Mouse (Mus musculus) midbrain, embryonic 11.5 days (tissue): ENCODE data around the gene Smim15. TPM values are rescaled to one million over a fixed set of nuclear protein-coding genes. Genes with fewer than 3 reads are reported as not detected.

Experiments used
- ATAC-seq: fragments of 200-750 bp; cut with Nextera tagmentation; 2 replicates; pipeline ENCODE4 v1.8.0; 2017; ENCODE audit warnings: moderate TSS enrichment, moderate library complexity; ENCODE audit not compliant: low FRiP score
- DNase-seq: peaks from one replicate; pipeline ENCODE4 v3.0.0; 2015; ENCODE audit warnings: low spot score; ENCODE audit errors: missing footprints
- H3K27ac ChIP-seq: fragments of 300-500 bp; sonication (generic); 2 replicates; pipeline ENCODE4 v1.5.1; 2014; ENCODE audit warnings: low read depth, low read length
- H3K27me3 ChIP-seq: fragments of 300-500 bp; sonication (generic); 2 replicates; pipeline ENCODE4 v1.6.1; 2014; ENCODE audit warnings: mild to moderate bottlenecking, low read length, moderate library complexity, mixed read lengths; ENCODE audit not compliant: control insufficient read depth, insufficient read depth
- H3K36me3 ChIP-seq: fragments of 300-500 bp; sonication (generic); 2 replicates; pipeline ENCODE4 v1.6.1; 2014; ENCODE audit warnings: mild to moderate bottlenecking, low read length, moderate library complexity, mixed read lengths; ENCODE audit not compliant: control insufficient read depth, insufficient read depth
- H3K4me1 ChIP-seq: fragments of 300-500 bp; sonication (generic); 2 replicates; pipeline ENCODE4 v1.6.1; 2014; ENCODE audit warnings: low read length; ENCODE audit not compliant: control insufficient read depth, insufficient read depth
- H3K4me2 ChIP-seq: fragments of 300-500 bp; sonication (generic); 2 replicates; pipeline ENCODE4 v1.6.1; 2014; ENCODE audit warnings: mild to moderate bottlenecking, moderate library complexity
- H3K4me3 ChIP-seq: fragments of 300-500 bp; sonication (generic); 2 replicates; pipeline ENCODE4 v1.5.1; 2014; ENCODE audit warnings: low read depth, low read length
- H3K9ac ChIP-seq: fragments of 300-500 bp; sonication (generic); 2 replicates; pipeline ENCODE4 v1.6.1; 2014; ENCODE audit warnings: low read length
- H3K9me3 ChIP-seq: fragments of 300-500 bp; sonication (generic); 2 replicates; pipeline ENCODE4 v1.6.1; 2016; ENCODE audit warnings: low read length; ENCODE audit not compliant: control insufficient read depth
- WGBS: fragments of 180-500 bp; shearing (Covaris S2); extraction: QIAGEN DNeasy Blood & Tissue Kit; methylation state at CpG from one replicate; pipeline ENCODE4 v1.1.7; 2014; 5-methylcytosine and 5-hydroxymethylcytosine counted together
- polyA plus RNA-seq: library from polyadenylated mRNA; unstranded; fragments of >200 nt; fragmentation: Nextera tagmentation; extraction: Ambion mirVana; gene quantifications from 2 replicates; pipeline ENCODE4 v1.2.1, GENCODE M21; 2014

Smim15 gene
- polyA plus RNA-seq, 1 experiment from 2014 or later = 72.9 TPM

DNA sequence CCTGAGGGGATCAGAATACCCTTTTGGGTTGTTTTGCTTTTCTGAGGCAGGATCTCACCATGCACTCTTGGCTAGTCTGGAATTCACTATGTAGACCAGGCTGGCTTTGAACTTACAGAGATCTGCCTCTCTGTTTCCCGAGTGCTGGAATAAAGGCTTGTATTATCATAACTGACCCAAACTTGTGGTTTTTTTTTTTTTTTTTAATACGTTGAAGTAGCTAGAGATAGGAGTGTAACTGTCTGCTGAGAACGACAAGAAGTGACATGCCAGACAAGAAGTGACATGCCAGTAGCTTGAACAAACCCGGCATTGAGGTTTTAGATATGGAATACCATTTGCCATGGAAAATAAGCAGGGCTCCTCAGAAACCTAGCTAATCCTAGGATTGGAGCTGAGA, 11.5 kb upstream of the Smim15 start:
- Histone ChIP-seq H3K27ac (no peak overlapping the region), H3K9ac (no peak overlapping the region), H3K4me3 (no peak overlapping the region), H3K9me3 (no peaks in the 10 kb centered on the region), H3K4me2 (no peak overlapping the region), H3K36me3 (no peaks in the 10 kb centered on the region), H3K27me3 (no peaks in the 10 kb centered on the region), H3K4me1 (no peaks in the 10 kb centered on the region)
- 93% methylated on average over 4 of the region's 4 CpGs for WGBS
- no peak for DNase-seq
- ATAC-seq = no peak

DNA sequence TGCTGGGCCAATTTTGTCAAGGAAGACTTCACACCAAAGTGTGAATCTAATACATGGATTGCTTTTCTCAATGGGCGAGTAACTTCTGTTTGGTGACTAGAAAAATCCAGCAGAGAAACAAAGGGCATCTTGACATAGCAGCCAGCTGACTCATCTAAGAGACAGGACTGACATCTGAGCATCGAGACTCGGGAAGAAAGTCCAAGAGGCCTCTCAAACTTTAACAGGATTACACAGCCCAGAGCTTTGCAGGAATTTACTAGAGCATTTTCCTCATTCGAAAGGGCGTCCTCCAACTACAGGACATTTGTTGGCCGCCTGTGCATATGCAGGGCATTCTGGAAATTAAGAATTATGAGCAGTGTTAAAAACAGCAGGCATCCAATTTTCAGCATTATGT, 4.9 kb upstream of the Smim15 start:
- ATAC-seq (no peak), DNase-seq (no peak)
- 22% methylated on average over 6 of the region's 6 CpGs for WGBS
- no peak overlapping the region for H3K4me3 ChIP-seq
- no peaks in the 10 kb centered on the region for H3K27me3 ChIP-seq
- no peak overlapping the region for H3K27ac ChIP-seq
- H3K9me3 ChIP-seq = no peaks in the 10 kb centered on the region
- H3K36me3 ChIP-seq = no peaks in the 10 kb centered on the region
- H3K4me2 ChIP-seq = no peak overlapping the region
- peaks cover 22% of the 10 kb centered on the region for H3K4me1 ChIP-seq
- H3K9ac ChIP-seq = no peak overlapping the region

DNA sequence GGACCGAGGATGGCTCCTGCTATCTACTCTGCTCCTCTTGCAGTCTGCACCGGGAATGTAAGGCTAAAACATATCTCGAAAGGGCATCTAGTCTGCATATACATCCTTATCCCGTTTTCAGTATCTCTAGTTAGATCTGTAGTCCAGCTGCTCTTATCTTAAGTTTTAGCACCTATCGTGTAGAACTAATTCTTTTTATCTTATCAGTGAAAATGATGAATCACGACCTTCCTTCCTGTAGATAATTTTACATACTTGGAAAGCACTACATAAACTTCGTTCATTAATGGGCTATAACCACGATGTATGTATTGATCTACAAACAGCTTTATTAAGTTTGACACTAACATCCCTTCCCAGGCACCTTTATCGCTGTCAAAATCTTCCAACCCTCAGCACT, 4.3 kb upstream of the Smim15 start:
- no peaks in the 10 kb centered on the region for H3K36me3 ChIP-seq
- no peak overlapping the region for H3K4me3 ChIP-seq
- ATAC-seq (no peak), DNase-seq (no peak)
- 68% methylated on average over 9 of the region's 9 CpGs for WGBS
- no peak overlapping the region for H3K4me2 ChIP-seq
- no peak overlapping the region for H3K27ac ChIP-seq
- H3K27me3 ChIP-seq = no peaks in the 10 kb centered on the region
- H3K9me3 ChIP-seq = no peaks in the 10 kb centered on the region
- H3K4me1 ChIP-seq = peaks cover 22% of the 10 kb centered on the region
- no peak overlapping the region for H3K9ac ChIP-seq

DNA sequence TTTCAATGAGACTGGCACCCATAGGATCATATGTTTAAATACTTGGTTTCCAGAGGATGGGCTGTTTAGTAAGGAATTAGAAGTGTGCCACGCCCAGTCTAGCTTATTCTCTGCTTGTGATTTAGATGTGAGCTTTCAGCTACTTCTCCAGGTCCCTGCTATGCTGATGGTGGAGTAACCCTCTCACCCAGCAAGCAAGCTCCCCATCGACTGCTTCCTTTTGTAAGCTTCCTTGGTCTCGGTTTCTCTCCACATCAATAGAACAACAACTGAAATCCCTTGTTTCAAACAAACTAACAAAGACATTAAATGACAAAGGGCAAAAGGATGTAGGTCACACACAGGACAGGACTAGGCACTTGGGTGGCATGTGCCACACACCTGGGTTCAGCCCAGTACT, 3.8 kb upstream of the Smim15 start:
- Histone ChIP-seq H3K4me1 (peaks cover 24% of the 10 kb centered on the region), H3K9ac (no peak overlapping the region), H3K36me3 (no peaks in the 10 kb centered on the region), H3K27ac (no peak overlapping the region), H3K9me3 (no peaks in the 10 kb centered on the region), H3K4me2 (no peak overlapping the region), H3K27me3 (no peaks in the 10 kb centered on the region), H3K4me3 (no peak overlapping the region)
- ATAC-seq (no peak), DNase-seq (no peak)
- WGBS = 31% methylated on average over 3 of the region's 3 CpGs

DNA sequence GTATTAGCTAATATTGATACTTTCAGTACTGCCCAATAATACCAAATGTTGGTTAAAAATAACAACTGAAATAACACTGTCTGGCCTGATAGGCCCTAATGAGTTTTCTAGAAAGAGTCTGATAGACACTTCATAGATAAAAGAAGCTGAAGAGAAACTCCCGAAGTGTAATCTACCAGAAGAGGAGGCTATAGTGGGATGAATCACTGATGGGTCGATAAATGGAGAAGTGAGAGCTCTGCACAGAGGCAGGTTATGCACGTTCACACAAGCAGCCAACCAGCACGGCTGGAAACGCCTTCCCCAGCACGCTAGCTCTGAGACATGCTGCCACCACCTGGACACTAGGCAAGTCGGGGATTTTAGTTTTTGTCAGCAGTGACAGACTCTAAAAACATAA, 2.9 kb upstream of the Smim15 start:
- Histone ChIP-seq H3K4me2 (no peak overlapping the region), H3K9ac (no peak overlapping the region), H3K27ac (no peak overlapping the region), H3K4me1 (peaks cover 24% of the 10 kb centered on the region), H3K27me3 (no peaks in the 10 kb centered on the region), H3K4me3 (no peak overlapping the region), H3K9me3 (no peaks in the 10 kb centered on the region), H3K36me3 (no peaks in the 10 kb centered on the region)
- 7% methylated on average over 7 of the region's 7 CpGs for WGBS
- ATAC-seq (peak; percentile 31; the same call in 1 of the 2 replicates), DNase-seq (peak; percentile 88)

DNA sequence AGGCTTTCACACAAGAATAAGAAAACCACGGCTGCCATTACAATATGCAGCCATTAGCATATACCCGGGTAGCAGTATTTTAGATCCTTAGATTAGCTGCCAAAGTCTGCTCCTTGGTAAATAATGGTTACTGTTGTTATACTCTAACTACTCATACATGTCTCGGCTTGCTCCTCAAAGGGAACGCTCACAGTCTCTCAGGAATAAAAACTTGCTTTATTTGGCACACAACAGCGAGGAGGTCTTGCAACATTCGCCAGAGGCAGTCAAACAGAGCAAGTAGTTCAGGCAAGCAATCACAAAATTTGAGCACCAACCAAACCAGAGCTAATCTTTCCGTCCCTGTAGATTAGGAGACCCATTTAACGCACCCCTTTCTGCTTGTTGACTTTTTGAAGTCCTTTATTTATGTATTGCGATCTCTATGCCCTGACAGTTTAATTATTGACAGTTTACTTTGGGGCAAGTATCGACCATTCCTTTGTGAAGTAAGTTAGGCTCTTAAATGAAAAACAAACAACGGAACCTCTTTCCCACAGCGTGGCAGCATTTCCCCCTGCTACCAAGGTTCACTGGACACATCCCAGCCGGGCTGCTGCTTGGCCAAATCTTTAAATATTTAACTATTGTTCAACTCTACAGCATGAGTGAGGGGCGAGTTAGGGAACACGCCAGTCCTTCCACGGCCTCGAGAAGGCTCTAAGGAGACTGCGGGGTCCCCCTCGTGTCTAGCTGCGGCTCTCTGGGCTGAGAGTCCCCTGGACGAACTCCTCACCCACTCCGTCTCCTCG, 620 bp upstream of the Smim15 start:
- Histone ChIP-seq H3K4me1 (peaks cover 24% of the 10 kb centered on the region), H3K36me3 (no peaks in the 10 kb centered on the region), H3K27ac (peak overlapping the region; percentile 45; the same call in 1 of the 2 replicates), H3K9ac (peak overlapping the region; percentile 91), H3K4me2 (peak overlapping the region; percentile 55), H3K4me3 (peak overlapping the region; percentile 76), H3K27me3 (no peaks in the 10 kb centered on the region), H3K9me3 (no peaks in the 10 kb centered on the region)
- 5% methylated on average over 23 of the region's 23 CpGs for WGBS
- ATAC-seq = peak; percentile 71; the same call in 1 of the 2 replicates
- DNase-seq = peak; percentile 87

DNA sequence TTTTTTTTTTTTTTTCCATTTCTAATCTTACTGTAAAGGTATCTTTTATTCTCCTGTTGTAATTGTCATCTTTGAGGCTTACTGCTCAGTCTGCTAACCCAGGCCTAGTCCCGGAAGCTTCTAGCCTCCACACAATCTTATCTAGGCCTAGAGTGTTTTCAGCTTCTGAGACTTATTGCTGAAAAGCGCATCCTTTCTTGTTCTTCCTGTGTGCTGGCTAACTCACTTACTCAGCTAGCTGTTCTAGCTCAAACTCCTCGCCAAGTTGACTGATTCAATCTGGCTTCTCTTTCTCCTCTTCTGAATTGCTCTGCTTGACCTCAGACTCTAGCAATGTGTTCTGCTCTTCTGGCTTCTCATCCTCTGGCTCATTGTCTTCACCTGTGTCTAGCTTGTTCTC, 1.4 kb downstream of the Smim15 start:
- Histone ChIP-seq H3K4me2 (no peak overlapping the region), H3K27me3 (no peaks in the 10 kb centered on the region), H3K9me3 (no peaks in the 10 kb centered on the region), H3K4me1 (peaks cover 18% of the 10 kb centered on the region), H3K27ac (no peak overlapping the region), H3K9ac (no peak overlapping the region), H3K36me3 (no peaks in the 10 kb centered on the region), H3K4me3 (no peak overlapping the region)
- ATAC-seq (no peak), DNase-seq (peak; percentile 70)
- 87% methylated on average over 3 of the region's 3 CpGs for WGBS

DNA sequence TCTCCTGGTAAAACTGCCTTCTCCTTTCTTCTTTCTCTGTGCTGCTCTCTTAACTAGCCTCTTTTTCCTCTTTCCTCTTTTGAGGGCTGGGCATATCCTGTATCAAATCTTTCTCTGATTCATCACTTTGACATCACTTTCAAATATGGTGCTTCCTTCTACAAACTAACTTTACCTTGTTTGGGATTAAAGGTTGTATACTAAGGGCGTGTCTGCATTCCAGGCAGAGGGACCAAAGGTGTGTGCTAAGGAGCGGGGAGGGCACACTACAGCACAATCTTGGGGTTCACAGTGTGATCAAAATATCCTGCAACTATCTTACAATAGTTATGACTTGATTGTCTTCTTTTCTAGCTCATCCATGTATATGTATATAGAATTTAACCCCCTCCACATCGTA, 1.8 kb downstream of the Smim15 start:
- no peak for DNase-seq
- no peaks in the 10 kb centered on the region for H3K9me3 ChIP-seq
- H3K36me3 ChIP-seq = no peaks in the 10 kb centered on the region
- no peak overlapping the region for H3K9ac ChIP-seq
- no peaks in the 10 kb centered on the region for H3K27me3 ChIP-seq
- H3K4me1 ChIP-seq = peaks cover 16% of the 10 kb centered on the region
- no peak overlapping the region for H3K4me3 ChIP-seq
- H3K4me2 ChIP-seq = no peak overlapping the region
- H3K27ac ChIP-seq = no peak overlapping the region
- ATAC-seq = no peak
- 97% methylated on average over 3 of the region's 3 CpGs for WGBS

DNA sequence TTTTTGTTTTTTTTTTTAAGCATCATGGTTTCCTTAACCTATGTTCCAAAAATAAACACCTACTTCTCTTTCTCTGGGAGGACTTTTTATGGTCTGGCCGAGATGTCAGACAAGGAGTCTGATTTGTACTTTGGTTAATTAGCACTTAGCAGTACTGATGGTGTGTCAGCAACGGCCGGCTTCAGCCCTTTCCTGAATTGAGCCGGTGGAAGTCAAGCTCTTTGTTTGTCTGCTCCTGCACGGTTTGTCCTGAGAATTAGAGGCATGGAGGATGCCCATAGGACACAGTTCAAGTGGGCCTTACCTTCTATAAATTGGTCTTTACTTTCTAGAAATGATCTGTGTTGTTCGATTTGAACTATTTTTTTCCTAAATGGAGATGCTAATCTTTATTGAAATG, 2.6 kb downstream of the Smim15 start:
- Histone ChIP-seq H3K4me2 (no peak overlapping the region), H3K27ac (no peak overlapping the region), H3K36me3 (no peaks in the 10 kb centered on the region), H3K9ac (no peak overlapping the region), H3K4me1 (peaks cover 13% of the 10 kb centered on the region), H3K4me3 (no peak overlapping the region), H3K27me3 (no peaks in the 10 kb centered on the region), H3K9me3 (no peaks in the 10 kb centered on the region)
- DNase-seq = peak; percentile 69
- WGBS = 82% methylated on average over 6 of the region's 6 CpGs
- no peak for ATAC-seq
